Mouse (Mus musculus) v-Abl transformed pro-B cells (cell line): Measurements from ENCODE around the gene Fmo2.

Source experiments
- in situ Hi-C, 2 experiments: fragments of 400-800 bp; cut with MboI; formaldehyde crosslinking; loops; one replicate each; pipeline ENCODE4 v1.15.1; 2025; ENCODE audit not compliant: unreplicated experiment in 2 of 2

Gene Fmo2

DNA sequence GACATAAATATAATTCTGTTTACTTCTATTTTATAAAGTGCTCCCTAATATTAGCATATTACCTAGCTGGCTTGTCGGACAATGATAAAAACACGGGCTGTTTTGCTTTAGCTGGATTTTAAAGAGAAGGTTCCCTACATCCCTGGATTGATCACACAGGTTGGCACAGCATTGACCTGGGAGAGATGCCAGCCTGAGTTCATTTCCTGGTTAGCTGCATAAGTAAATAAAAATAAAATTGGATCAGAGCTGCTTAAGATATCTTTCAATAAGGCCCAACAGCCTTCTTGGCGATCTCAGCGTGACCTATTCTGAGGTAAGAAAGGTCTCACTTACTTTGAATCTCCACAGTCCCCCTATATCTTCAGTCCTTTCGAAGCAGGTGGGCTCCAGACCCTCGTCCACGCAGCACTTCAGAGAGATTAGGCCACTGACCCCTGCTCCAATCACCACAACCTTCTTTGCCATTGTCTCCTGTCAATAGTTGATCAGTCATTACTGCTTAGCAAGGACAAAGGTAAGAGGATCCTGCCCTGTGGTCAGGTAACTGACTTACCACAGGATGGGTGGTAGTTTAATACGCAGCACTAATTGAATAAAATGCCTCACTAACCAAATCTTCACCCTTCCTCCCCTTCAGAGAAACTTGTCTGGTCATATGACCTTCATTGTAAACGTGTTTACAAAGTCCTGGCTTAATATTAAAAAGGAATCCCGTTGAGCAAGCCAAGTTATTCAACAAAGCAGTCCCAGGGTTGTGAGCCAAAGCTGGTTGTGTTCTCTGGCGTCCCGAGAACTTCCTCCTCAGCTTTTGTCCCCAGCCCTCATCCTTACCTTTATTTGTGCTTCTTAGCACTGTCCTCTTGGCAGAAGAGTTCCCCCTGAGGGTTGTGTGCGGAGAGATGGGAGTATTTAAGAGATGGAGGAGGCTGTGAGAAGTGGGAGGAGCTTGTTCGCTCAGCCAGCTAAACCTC, at the start of gene Fmo2:
Gene Fmo2 (minus strand): TSS at position 889 of the 974 bp plus-strand sequence.
- in situ Hi-C loops: loop anchor here (5.0 to 10.0 kb wide), 2 partner anchors 1014 to 1287 kb away; no protein-coding TSS in a partner anchor

DNA sequence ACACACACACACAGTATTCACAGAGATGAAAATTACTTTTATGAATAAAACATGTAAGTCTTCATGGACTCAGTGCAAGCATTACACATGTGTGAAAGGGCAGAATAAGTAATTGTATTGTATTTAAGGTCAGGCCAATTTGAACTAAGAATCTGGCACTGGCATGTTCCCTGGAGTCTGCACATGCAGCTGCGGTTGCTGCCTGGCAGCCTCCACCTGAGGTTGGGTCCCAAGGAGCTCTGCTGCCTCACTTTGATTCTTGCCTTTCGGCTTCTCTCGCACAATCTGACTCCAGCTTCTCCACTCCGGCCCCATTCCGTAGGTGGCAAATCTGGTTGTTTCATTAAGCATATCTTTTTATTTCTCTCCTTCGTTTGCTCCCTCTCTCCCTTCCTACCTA, 49.4 kb upstream of the Fmo2 start:
- in situ Hi-C loops: no loop called here

DNA sequence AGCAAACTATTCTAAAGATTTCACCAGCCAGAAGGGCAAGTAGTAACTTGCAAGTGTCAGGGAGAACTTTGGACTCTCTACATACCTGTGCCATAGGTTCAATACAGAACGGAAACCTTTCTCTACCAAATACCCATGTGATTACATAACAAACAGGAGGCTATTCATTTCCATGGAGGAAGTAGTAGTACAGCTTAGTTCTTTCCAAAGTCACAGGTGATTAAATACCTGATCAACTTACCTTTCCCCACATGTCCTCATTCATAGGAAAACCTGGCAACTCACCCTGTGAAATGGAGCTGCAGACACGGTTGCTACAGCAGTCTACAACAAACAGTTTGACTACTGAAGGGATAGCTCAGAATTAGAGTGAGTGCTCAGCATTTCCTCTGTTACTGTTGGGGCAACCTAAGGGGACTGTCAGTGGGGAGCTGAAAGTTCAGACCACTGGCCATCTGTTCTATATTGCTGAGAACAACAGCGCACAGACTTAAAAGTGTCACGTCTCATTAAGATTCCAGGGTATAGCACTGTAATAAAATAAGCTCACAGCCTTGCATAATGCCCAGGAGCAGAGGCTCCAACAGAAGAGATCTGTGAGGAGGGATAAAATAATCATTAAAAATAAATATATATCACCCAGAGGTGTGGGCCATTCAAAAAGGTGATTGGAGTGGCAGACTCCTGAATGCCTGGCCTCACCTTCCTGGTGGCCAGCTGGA, 48.5 kb upstream of the Fmo2 start:
- in situ Hi-C loops: no loop called here

DNA sequence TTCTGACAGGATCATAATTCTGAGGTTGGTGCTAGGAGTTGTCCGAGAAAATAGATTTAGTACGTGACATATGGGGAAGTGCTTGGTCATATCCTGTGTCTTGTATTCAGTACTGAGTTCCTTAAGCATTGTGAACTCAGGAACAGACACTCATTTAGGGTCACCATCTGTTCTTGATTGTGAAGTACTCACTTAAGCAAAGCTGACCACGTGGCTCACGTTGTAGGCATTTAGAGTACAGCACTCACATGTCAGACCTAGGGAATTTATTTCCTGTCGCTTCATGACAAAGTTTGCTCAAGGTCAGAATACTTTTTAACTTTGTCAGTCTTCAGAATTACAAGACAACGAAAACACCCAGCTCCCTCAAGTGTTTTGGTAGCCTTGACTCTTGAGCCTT, 45.2 kb upstream of the Fmo2 start:
- in situ Hi-C loops: no loop called here

DNA sequence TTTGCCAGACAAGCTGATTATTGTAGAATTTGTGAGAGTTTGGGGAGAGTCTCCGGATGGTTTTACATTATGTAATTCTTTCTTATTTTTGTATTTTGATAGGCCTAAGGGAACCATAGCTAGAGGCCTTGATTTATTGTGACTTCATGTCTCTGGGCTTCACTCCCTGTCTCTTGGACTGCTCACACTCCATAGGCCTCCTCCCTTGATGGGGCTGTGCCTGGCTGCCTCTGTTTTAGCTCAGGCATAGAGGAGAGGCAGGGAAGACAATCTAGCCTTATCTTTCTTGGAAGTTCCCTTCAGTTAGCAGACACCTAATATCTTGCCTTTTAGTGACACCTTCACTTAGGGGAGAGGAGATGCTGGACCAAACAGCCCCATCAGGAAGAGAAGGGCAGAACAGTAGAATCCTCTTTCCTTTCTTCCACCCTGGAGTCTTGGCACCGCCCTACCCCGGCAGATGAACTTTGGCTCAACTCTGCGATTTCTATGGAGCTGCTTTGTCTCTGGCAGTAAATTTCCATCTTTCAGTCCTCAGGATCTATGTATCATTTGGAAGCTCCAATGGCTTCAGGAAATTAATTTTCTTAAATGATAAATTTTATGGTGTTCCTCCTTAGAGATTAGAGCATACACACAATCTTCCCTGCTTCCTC, 40.3 kb upstream of the Fmo2 start:
- in situ Hi-C loops: no loop called here

DNA sequence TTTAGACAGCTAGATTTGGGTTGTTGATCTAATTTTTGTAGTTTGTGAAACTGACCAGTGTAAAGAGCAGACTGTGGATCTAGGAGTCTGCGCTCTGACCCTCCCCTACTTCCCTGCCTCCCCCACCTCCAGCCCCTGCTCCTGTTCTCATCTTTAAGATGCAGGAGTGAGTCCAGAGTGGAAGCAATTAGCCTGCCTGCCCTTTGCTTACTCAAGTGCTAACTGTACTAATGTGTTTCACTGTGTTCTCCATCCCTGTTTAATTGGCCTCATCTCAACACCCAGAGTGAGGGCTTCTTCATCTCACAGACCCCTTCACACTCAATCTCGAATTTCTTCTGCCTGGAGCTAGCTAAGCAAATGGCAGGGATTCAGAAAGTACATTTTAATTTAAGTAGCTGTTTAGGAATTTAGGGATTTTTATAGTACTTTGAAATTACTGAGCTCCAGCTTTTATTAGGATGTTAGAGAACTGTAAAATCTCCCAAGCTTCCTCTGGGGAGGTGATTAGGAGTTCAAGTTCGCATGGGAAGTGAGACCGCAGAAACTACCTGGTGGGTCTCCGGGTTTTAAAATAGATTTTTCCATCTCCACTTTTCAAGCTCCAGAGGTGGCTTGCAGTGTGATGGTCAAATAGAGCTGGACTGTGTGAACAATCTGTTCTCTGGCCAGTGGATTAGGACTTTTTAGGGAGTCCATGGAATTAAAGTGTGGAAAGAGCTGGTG, 39.6 kb upstream of the Fmo2 start:
- in situ Hi-C loops: no loop called here

DNA sequence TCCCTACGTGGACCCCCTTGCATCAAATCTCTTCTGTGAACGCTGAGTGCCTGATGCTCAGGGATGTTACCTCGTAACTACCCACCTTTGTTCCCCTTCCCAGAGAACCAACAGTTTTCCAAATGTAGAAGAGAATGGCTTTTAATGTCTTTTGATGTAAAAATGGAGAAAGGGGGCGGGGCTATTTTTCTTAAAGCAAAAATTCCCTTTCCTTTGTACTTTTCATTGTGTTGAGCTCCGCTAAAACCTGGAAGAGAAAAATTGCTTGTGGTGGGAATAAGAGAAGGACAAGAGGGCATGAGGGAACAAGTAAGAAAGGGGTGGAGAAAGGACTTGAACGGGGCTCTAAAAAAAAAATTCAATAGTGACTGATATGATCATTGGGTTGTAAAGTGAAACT, 38.9 kb upstream of the Fmo2 start, which contains the start of gene Fmo6:
Gene Fmo6 (minus strand): TSS at position 101 of the 400 bp plus-strand sequence.
- in situ Hi-C loops: no loop called here

DNA sequence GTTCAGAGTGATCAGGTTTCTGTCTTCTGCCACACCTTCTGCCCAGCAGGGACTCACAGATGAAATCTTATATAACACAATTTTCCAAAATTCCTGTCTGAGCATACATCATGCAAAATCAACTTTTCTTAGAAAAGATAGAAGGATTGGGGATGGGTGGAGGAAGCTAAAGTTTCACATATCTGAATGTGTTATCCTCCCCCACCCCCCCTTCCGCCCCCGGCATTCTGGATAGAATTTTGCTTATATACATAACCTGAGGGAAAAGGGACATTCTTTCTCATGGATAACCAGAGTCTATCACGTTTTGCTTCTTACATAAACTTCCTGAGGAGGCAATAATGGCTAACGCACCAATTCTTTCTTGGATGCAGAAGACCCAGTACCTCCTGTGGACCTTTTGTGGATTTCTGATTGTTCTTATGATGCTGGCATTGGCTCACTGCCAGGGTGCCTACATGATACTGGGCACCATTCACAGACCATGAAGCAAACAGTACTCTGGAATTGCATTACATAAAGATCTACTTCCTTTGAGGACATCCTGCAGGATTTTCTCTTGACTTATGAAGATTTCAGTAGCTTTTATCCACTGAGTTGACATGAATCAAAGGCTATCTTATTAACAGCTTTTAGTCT, 36.0 kb upstream of the Fmo2 start:
- in situ Hi-C loops: no loop called here

DNA sequence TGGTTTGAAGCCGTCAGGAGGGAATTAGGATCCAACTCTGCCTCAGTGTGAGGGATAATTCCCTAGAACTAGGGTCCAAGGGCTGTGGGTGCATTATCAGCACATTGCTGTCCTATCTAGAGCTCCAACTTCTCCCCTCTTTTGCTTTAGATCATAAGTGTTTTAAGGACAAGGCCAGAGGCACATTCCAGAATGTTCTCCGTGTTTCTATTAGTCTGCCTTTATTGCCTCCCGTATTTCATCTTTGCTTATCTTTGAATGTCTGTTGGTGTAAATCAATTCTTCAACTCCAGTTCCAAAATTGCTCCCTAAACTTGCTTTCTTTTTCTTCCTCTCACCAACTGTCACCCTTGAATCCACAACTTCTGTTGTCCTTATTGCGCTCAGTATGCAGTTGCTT, 33.9 kb upstream of the Fmo2 start:
- in situ Hi-C loops: no loop called here

DNA sequence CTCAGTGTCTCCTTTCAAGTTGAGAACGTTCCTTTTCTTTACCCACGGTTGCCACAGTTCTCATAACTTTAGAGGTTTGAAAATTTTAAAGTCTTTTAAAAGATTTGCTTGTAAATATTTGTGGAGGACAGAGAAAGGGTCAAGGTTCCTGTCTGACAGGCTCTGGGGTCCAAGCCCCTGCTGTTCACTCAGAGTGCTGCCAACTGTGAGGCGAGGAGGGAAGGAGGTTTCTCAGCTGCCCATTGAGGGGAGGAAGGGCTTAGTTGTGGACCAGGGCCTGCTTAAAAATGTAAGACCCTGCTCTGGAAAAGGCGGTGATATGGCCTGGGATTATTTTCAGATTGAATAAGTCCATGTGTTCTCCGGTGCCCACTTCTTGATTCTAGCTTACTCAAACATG, 33.4 kb upstream of the Fmo2 start:
- in situ Hi-C loops: no loop called here

DNA sequence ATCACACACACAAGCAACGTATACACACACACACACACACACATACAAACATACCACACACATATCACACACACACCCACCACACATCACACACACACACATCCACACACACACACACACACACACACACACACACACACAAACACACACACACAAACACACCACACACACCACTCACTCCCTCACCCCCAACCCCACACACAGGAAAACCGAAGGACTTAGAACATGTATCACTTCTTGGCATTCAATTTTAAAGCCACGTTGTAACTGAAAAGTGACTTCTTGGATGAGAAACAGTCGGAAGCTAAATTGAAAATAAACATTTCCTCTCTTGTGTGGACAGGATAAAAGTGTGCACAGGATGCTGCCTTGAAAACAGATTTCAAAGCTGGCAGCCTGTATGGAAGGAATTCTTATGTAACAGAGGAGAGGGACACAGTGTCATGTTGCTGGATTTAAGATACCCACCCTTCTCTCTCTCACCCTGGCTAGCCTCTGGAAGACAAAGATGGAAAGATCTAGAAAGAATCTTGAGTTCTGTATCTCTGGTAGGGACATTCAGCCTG, 32.9 kb upstream of the Fmo2 start:
- in situ Hi-C loops: no loop called here

DNA sequence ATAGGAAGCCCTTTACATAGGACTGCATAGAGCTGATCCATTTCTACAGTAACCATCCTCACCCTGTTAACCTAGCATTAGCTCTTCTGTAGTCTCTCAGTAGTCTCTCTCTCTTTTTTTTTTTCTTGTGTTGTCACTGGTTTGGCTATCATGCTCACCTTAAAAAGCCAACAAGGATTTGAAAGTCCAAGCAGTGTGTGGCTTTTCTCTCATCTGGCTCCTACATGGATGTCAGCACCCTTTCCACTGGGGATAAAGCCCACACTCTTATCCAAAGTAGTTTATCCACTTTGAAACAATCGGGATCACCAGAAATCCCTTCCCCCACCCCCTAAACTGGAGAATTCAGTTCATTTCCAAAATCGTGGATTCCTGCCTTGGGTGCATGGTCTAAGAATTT, 32.1 kb upstream of the Fmo2 start:
- in situ Hi-C loops: no loop called here

DNA sequence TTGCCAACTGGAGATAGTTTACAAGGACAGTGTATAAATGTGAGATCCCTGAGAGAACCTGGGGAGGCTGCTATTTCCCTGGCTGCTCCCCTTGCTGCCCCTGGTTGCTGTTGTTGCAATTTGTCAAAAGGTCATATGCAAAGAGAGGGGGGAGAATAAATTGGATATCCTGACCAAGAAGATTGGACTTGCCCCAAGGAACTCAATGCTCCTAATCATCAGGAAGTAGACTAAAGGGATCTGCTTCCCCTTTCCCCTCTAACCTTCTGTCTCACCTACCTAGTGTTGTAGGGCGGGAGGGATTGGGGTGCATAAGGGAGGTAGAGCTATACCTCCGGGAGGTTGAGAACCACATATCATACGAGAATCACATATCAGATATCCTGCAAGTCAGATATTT, 30.6 kb upstream of the Fmo2 start:
- in situ Hi-C loops: no loop called here

DNA sequence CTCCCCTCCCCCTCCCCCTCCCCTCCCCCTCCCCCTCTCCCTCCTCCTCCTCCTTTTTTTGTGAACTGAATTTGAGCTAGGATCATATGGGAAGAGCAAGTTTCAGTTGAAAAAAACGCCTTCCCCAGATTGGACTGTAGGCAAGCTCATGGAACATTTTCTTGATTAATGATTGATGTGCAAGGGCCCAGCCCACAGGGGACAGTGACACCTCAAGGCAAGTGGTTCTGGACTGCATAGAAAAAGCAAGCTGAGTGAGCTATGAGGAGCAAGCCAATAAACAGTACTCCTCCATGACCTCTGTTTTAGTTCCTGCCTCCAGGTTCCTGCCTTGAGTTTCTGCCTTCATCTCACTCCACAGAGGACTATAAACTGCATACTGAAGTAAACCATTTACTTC, 26.6 kb upstream of the Fmo2 start:
- in situ Hi-C loops: no loop called here

DNA sequence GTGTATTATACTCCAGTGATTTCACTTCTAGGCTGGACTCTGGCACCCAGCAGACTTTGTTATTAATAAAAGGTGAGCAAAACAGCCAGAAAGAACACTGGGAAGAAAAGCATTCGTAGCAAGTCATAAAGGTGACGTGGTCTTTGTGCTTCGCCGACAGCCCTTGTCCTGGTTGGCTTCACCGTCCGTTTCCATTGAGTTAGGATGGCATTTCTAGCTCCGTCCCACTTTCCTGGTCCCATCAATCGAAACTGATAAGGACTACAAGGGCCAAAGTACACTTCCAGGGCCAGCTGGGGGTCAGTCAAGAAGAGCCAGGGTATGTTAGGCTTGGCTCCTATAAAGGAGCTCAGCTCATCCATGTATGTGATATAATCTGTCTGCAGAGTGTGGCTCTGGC, 18.1 kb upstream of the Fmo2 start:
- in situ Hi-C loops: no loop called here

DNA sequence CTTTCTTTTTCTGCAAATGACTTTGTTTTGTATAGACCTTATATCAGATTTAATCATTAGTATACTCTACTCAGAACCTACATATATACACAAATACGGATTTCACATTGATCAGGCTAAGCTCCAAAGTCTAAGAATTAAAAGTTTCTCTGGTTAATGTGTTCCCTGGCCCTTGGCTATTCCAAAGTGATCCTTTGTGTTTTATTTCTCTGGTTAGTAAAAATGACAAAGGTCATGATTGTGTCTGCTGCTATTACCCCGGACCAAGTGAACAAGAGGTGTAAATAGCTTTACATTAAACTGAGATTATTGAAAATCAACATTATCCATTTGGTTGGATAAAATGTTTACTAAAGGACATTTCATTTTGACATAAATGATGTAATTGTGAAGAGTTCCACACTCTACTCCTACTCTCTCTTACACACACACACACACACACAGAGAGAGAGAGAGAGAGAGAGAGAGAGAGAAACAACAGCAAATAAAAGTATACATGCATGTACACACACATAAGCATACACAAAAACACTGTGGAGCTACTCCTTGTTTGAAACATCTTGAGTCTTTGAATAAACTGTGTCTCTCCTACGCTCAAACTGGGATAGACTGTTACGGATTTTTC, 16.5 kb upstream of the Fmo2 start:
- in situ Hi-C loops: no loop called here

DNA sequence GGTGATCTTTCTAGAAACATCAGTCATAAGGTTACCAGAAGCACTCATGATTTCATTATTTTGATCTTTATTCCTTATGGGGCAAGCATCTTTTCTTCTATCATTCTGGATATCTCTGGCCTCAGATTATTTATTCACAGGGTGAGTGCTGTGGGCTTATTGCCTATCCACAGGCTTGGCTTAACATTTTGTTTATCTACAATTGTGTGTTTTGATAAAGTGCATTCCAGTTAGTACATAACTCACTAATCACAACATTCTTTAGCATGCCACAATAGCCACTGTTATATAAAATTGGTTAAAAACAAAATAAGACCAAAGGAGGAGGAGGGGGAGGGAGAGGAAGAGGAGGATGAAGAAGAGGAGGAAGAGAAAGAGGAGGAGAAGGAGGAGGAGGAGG, 13.6 kb upstream of the Fmo2 start:
- in situ Hi-C loops: no loop called here

DNA sequence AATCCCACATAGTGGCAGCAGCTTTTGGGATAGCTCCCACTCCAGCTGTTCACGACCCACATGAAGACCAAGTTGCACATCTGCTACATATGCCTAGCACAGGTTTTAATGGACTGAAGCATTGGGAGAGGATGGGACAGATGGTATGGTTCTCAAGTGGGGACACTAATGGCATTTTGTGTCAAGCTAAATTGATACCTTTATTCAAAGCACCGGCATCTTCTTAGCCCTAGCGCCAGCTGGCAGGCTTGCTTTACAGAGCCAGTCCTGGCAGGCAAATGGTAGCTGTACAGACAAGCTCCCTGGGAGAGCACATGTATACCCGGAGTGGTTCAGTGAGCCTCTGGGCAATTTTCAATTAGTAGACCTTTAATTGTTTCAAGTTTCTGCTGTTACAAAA, 3.4 kb upstream of the Fmo2 start:
- in situ Hi-C loops: no loop called here

DNA sequence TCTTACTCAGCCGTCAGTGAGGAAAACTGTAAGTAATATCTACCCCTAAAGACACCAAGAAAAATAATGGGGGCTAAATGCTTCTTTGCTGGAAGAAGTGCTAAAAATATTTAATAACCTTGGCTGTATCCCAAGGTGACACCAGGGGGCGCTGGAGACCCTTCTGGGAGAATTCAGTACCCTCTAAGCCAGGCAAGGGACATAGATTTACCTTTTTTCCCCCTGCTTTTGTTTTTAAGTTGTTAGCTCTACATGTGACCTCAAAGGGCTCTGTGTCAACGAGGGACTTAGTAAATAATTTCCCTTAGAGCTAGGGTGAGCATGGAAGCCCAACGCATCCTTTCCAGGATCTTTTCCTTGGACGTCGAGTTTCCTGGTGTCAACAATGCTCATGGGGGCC, 2.6 kb downstream of the Fmo2 start:
- in situ Hi-C loops: loop anchor here (5.0 to 10.0 kb wide), 2 partner anchors 1016 to 1289 kb away; no protein-coding TSS in a partner anchor
